Mouse (Mus musculus) lung, embryonic 14.5 days (tissue): ENCODE measurements around the gene Xcr1. TPM values are rescaled to one million over a fixed set of nuclear protein-coding genes. Genes with fewer than 3 reads are reported as not detected.

ENCODE experiments used
- ATAC-seq: fragments of 200-750 bp; cut with Nextera tagmentation; 2 replicates; pipeline ENCODE4 v1.8.0; 2017; ENCODE audit warnings: mild to moderate bottlenecking, moderate TSS enrichment, moderate library complexity; ENCODE audit not compliant: insufficient read depth
- DNase-seq: peaks from one replicate; pipeline ENCODE4 v3.0.0-alpha.2; 2015
- H3K27ac ChIP-seq: fragments of 300-500 bp; sonication (generic); 2 replicates; pipeline ENCODE4 v1.5.1; 2014; ENCODE audit warnings: low read depth, mild to moderate bottlenecking, moderate library complexity
- H3K27me3 ChIP-seq: fragments of 300-500 bp; sonication (generic); 2 replicates; pipeline ENCODE4 v1.6.1; 2014; ENCODE audit warnings: low read length, control low read depth; ENCODE audit not compliant: insufficient read depth
- H3K36me3 ChIP-seq: fragments of 300-500 bp; sonication (generic); 2 replicates; pipeline ENCODE4 v1.6.1; 2014; ENCODE audit warnings: control low read depth; ENCODE audit not compliant: insufficient read depth
- H3K4me1 ChIP-seq: fragments of 300-500 bp; sonication (generic); 2 replicates; pipeline ENCODE4 v1.6.1; 2014; ENCODE audit warnings: antibody characterized with exemption, control low read depth; ENCODE audit not compliant: insufficient read depth
- H3K4me2 ChIP-seq: fragments of 300-500 bp; sonication (generic); 2 replicates; pipeline ENCODE4 v1.6.1; 2014; ENCODE audit warnings: mild to moderate bottlenecking
- H3K4me3 ChIP-seq: fragments of 300-500 bp; sonication (generic); 2 replicates; pipeline ENCODE4 v1.5.1; 2014; ENCODE audit warnings: low read depth, low read length
- H3K9ac ChIP-seq: fragments of 300-500 bp; sonication (generic); 2 replicates; pipeline ENCODE4 v1.6.1; 2014
- H3K9me3 ChIP-seq: fragments of 300-500 bp; sonication (generic); 2 replicates; pipeline ENCODE4 v1.6.1; 2016; ENCODE audit warnings: low read depth, low read length, control low read depth
- CTCF ChIP-seq: IDR thresholded peaks from 2 replicates; pipeline ENCODE4 v1.5.1; 2016; ENCODE audit warnings: antibody characterized with exemption, low read depth
- WGBS: fragments of 180-500 bp; shearing (Covaris S2); extraction: QIAGEN DNeasy Blood & Tissue Kit; methylation state at CpG from one replicate; pipeline ENCODE4 v1.1.7; 2014; 5-methylcytosine and 5-hydroxymethylcytosine counted together
- polyA plus RNA-seq: library from polyadenylated mRNA; unstranded; fragments of >200 nt; fragmentation: Nextera tagmentation; extraction: Ambion mirVana; gene quantifications from 2 replicates; pipeline ENCODE4 v1.2.1, GENCODE M21; 2014

Xcr1 gene
- polyA plus RNA-seq, 1 experiment from 2014 or later: not detected

DNA sequence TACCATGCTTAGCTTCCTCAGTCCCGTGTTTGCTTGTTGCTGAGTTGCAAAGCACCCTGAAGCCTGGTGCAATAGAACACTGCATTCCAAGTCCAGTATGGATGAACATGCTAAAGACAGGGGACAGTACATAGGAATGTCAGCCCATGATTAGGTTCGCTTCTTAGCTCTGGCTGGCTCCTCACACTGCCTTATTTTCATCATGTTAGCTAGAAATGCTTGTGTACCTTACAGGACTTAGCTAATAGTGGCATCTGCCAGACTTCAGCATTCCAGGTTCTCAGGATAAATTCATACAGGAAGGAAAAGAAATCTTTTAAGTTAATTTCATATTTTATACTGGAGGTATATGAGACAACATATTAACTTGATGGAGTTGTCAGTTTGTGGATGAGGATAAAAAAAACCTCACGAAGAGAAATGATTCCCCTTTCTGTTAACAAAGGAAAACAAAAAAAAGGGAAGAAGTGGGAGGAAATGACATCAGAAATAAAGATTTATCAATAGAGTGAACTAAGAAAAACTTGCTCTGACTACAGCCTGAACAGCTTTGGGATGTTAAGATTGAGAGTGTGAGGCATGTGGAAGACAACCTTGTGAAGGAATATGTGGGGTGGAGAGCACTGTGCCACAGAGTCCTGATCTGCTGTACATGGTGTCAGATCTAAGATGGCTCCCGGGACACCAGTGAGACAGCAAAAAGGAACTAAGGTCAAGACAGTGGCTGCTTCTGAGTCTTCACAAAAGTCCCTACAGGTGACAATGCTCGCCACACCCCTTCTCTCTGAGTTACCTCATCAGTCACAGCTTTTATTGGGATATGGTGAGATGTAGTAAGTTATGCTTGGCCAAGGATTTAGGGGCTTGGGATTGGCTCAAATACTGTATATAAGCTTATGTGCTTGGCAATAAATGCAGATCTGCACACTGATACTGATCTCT, 9.1 kb downstream of the Xcr1 start:
- Histone ChIP-seq H3K9ac (peak overlapping the region; percentile 34; the same call in 1 of the 2 replicates), H3K4me3 (peak overlapping the region; percentile 33), H3K4me1 (0 out of 2 replicates have a peak, but pooled peaks cover 7% of the 10 kb centered on the region), H3K9me3 (no peaks in the 10 kb centered on the region), H3K4me2 (peak overlapping the region; percentile 61), H3K36me3 (no peaks in the 10 kb centered on the region), H3K27ac (no peak overlapping the region), H3K27me3 (no peaks in the 10 kb centered on the region)
- ATAC-seq (peak; percentile 9; the same call in 1 of the 2 replicates), DNase-seq (peak; percentile 11)
- 62% methylated on average over 5 of the region's 5 CpGs for WGBS
- TF ChIP-seq CTCF: no peak

DNA sequence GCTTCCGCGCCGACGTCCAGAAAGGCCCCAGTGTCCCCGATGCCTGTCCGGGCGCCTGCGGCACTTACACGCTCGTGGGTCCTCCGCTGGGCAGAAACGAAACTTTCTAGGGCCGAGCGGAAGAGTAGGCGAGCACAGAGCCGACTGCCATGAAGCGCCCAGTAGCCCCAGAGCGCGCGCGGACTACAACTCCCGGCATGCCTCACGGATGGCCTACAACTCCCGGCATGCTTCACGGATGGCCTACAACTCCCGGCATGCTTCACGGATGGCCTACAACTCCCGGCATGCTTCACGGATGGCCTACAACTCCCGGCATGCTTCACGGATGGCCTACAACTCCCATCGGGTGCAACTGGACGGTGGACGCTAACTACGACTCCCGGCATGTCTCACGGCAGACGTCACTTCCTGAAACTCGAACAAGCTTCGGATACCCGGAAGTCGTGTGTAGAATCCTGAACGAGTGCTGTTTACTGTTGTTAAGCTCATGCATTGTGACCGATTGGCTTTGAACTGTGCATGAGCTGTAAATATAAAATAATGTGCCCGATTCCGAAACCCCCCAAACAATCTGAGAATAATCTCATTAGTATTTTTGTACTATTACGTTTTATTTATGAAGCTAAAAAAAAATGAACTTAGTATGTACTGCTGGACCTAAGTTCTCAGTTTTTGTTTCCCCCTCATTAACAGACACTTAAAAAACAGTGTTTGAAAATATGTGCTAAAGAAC, 9.9 kb downstream of the Xcr1 start, which contains the start of gene Fyco1:
TSS of gene Fyco1 (minus strand) at position 187 of the 736 bp plus-strand sequence.
- Histone ChIP-seq H3K4me1 (0 out of 2 replicates have a peak, but pooled peaks cover 7% of the 10 kb centered on the region), H3K27me3 (no peaks in the 10 kb centered on the region), H3K36me3 (no peaks in the 10 kb centered on the region), H3K9ac (peak within 1 kb of the TSS; percentile 83), H3K4me3 (peak within 1 kb of the TSS; percentile 72), H3K4me2 (peak within 1 kb of the TSS; percentile 76), H3K9me3 (no peaks in the 10 kb centered on the region), H3K27ac (peak within 1 kb of the TSS; percentile 95)
- ATAC-seq (peak; percentile 97), DNase-seq (peak; percentile 98)
- under 1% methylated on average over 47 of the region's 47 CpGs for WGBS
- TF ChIP-seq CTCF: no peak

DNA sequence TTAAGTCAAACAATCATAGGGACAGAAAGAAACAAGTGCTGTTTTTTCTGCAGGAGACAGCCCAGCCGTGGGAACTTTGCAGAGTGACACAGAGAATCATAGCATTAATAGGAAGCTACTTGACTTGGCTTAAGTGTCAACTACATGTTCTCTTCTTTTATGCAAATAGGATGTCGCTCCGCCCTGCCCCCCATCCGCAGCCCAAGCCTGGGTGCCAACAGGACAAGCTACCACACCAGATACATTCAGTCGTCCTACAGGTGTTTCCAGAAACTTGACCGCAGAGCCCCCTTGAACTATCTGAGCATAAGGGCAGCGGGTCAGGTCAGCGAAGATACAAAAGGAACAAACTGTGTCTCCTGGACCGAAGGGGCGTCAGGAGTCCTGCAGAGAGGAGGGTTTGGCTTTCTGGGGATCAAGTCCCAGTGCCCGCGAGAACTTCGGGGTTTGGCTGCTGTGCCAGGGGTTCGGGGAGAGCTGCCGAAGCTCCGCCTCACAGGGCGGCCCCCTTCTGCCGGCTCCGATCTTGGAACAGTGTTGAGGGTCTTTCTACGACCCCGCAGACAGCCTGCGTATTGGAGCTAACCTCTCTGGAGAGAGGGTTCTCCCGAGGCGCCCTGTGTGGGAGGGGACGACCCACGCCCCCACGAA, 10.6 kb downstream of the Xcr1 start:
- Histone ChIP-seq H3K4me1 (0 out of 2 replicates have a peak, but pooled peaks cover 7% of the 10 kb centered on the region), H3K4me3 (peak overlapping the region; percentile 72), H3K4me2 (peak overlapping the region; percentile 76), H3K9me3 (no peaks in the 10 kb centered on the region), H3K27me3 (no peaks in the 10 kb centered on the region), H3K36me3 (no peaks in the 10 kb centered on the region), H3K27ac (peak overlapping the region; percentile 95), H3K9ac (peak overlapping the region; percentile 83)
- ATAC-seq: peak; percentile 82
- WGBS: under 1% methylated on average over 27 of the region's 27 CpGs
- peak; percentile 74 for DNase-seq
- 0 out of 2 replicates have a peak, but pooled peaks have one; percentile 3 for TF ChIP-seq CTCF

DNA sequence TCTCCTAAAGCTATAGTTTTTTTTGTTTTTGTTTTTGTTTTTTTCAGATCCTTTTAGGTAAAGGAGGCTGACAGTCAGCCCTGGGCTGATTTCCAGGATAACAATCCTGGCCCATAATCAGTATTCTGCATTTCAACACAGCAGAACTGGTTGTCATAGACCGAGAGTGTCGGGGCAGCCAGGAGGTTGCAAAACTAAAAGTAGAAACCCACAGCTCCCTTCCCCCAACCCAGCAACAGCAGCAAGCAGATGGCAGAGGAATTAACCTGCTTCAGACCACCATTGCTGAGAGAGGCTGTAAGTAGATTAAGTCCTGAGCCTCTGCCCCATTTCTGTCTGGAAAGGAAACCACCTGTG, 11.1 kb downstream of the Xcr1 start:
- Histone ChIP-seq H3K36me3 (no peaks in the 10 kb centered on the region), H3K27ac (peak overlapping the region; percentile 95; the same call in 1 of the 2 replicates), H3K4me3 (peak overlapping the region; percentile 72), H3K4me2 (peak overlapping the region; percentile 76), H3K4me1 (0 out of 2 replicates have a peak, but pooled peaks cover 7% of the 10 kb centered on the region), H3K27me3 (no peaks in the 10 kb centered on the region), H3K9me3 (no peaks in the 10 kb centered on the region), H3K9ac (peak overlapping the region; percentile 83)
- WGBS: 5% methylated on average over 2 of the region's 2 CpGs
- 0 out of 2 replicates have a peak, but pooled peaks have one; percentile 1 for ATAC-seq
- DNase-seq: peak; percentile 60
- TF ChIP-seq CTCF: no peak

DNA sequence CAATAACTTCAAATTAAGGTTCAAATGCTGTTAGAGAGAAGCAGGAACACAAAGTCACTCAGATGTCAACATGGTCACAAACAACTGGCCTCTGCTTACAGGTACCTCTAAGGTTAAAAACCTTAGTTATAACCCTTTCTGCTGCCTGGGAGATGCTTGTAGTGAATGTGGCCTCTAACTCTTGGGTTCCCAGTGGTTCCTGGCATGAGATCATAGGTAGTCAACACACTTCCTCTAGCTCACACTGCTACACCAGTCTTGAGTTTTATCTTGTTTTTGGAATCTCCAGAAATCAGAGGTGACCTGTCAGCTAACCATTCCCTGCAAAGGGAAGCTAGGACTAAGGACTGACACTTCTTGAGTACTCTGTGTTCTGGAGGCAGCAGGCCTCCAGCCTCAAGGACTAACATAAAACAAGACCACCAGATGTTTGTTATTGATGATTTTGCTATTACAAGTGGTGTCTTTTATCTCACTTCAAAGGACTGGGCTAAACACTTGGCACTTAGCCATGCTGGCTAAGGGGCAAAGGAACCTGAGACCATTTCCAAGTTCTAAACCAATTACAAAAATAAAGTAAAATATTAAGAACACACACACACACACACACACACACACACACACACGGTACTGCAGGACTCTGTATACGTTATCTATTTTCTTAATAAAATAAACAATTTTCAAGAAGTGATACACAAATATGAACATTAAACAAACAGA, 11.7 kb downstream of the Xcr1 start:
- no peak overlapping the region for H3K27ac ChIP-seq

DNA sequence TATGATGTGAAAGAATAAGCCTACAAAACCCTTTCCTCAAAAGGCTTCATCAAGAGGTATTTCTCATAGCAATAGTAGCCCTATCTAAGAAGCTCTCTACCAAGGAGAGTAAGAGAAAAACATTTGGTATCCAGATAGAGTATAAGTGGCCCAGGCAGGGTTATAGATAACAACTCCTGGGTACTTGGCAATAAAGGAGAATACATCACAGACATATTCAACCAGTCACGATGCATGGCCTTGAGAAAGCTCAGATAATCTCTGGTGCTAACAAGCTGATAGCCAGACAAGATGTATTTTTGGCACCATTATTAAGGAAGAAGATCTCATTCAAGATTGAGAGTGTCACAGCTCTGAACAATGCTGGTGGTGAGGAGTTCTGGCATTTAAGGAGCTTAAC, 15.3 kb downstream of the Xcr1 start:
- no peak for DNase-seq
- no peak for ATAC-seq
- Histone ChIP-seq H3K4me2 (no peak overlapping the region), H3K9me3 (no peaks in the 10 kb centered on the region), H3K27ac (no peak overlapping the region), H3K9ac (no peak overlapping the region), H3K4me1 (0 out of 2 replicates have a peak, but pooled peaks cover 7% of the 10 kb centered on the region), H3K4me3 (no peak overlapping the region), H3K36me3 (peaks cover 11% of the 10 kb centered on the region; the same call in 1 of the 2 replicates), H3K27me3 (no peaks in the 10 kb centered on the region)
- WGBS: 88% methylated on average over 1 of the region's 1 CpGs
- no peak for TF ChIP-seq CTCF

More for the DNA sequence above, 11.7 kb downstream of the Xcr1 start:
- WGBS: 29% methylated on average over 2 of the region's 2 CpGs
- ATAC-seq: no peak
- Histone ChIP-seq H3K36me3 (no peaks in the 10 kb centered on the region), H3K9me3 (no peaks in the 10 kb centered on the region), H3K4me1 (0 out of 2 replicates have a peak, but pooled peaks cover 7% of the 10 kb centered on the region), H3K4me2 (peak overlapping the region; percentile 76), H3K27me3 (no peaks in the 10 kb centered on the region), H3K4me3 (peak overlapping the region; percentile 72; the same call in 1 of the 2 replicates), H3K9ac (no peak overlapping the region)
- no peak for TF ChIP-seq CTCF
- DNase-seq: peak; percentile 40
